Mouse (Mus musculus): ENCODE measurements at regions not wholly inside any gene's neighbourhood (a gene's known extent, or its start where the extent isn't known, plus 50 kb on each side); places are given as distances from the start of the nearest gene placed in this dataset.

- Histone ChIP-seq H3K4me1 (ENCODE audit: control insufficient read depth, insufficient read depth, low read length) (no peaks in the 10 kb centered on the region), H3K27ac (ENCODE audit: insufficient read depth, low read depth, low read length) (no peak overlapping the region), H3K4me3 (ENCODE audit: insufficient read depth, low read depth, low read length) (no peak overlapping the region)
- TF ChIP-seq CTCF (IDR thresholded peaks at IDR 0.05; ENCODE audit: insufficient read depth, low read depth, low read length) = no peak
- no peak for TF ChIP-seq POLR2A (IDR thresholded peaks at IDR 0.05; ENCODE audit: insufficient read depth, low read depth, low read length)
Observed at GRCm38 (mm10) chr11:111202780-111203179, 136.8 kb downstream of the Kcnj2 start.

GRCm38 (mm10) chr11:111210565-111210964, 144.6 kb downstream of the Kcnj2 start:
- Histone ChIP-seq H3K4me3 (ENCODE audit: insufficient read depth, low read depth, low read length) (no peak overlapping the region), H3K4me1 (ENCODE audit: control insufficient read depth, insufficient read depth, low read length) (peaks cover 7% of the 10 kb centered on the region), H3K27ac (ENCODE audit: insufficient read depth, low read depth, low read length) (no peak overlapping the region)
- TF ChIP-seq POLR2A (IDR thresholded peaks at IDR 0.05; ENCODE audit: insufficient read depth, low read depth, low read length) = no peak
- TF ChIP-seq CTCF (IDR thresholded peaks at IDR 0.05; ENCODE audit: insufficient read depth, low read depth, low read length) = no peak

GRCm38 (mm10) chr11:111212038-111212701, 146.2 kb downstream of the Kcnj2 start:
- H3K4me3 ChIP-seq (ENCODE audit: insufficient read depth, low read depth, low read length) = no peak overlapping the region
- H3K4me1 ChIP-seq (ENCODE audit: control insufficient read depth, insufficient read depth, low read length) = peaks cover 7% of the 10 kb centered on the region
- no peak for TF ChIP-seq CTCF (IDR thresholded peaks at IDR 0.05; ENCODE audit: insufficient read depth, low read depth, low read length)
- no peak for TF ChIP-seq POLR2A (IDR thresholded peaks at IDR 0.05; ENCODE audit: insufficient read depth, low read depth, low read length)
- no peak overlapping the region for H3K27ac ChIP-seq (ENCODE audit: insufficient read depth, low read depth, low read length)
- 38% methylated on average over 5 of the region's 5 CpGs for WGBS

- TF ChIP-seq CTCF (IDR thresholded peaks at IDR 0.05; ENCODE audit: insufficient read depth, low read depth, low read length) (no peak), POLR2A (IDR thresholded peaks at IDR 0.05; ENCODE audit: insufficient read depth, low read depth, low read length) (no peak)
- WGBS = 44% methylated on average over 5 of the region's 5 CpGs
- H3K4me1 ChIP-seq (ENCODE audit: control insufficient read depth, insufficient read depth, low read length) = peaks cover 7% of the 10 kb centered on the region
- no peak overlapping the region for H3K4me3 ChIP-seq (ENCODE audit: insufficient read depth, low read depth, low read length)
- H3K27ac ChIP-seq (ENCODE audit: insufficient read depth, low read depth, low read length) = no peak overlapping the region
Observed at GRCm38 (mm10) chr11:111212702-111213328, 146.9 kb downstream of the Kcnj2 start.

- H3K4me3 ChIP-seq (ENCODE audit: insufficient read depth, low read depth, low read length) = no peak overlapping the region
- peaks cover 7% of the 10 kb centered on the region for H3K4me1 ChIP-seq (ENCODE audit: control insufficient read depth, insufficient read depth, low read length)
- no peak overlapping the region for H3K27ac ChIP-seq (ENCODE audit: insufficient read depth, low read depth, low read length)
- 55% methylated on average over 5 of the region's 5 CpGs for WGBS
- no peak for TF ChIP-seq CTCF (IDR thresholded peaks at IDR 0.05; ENCODE audit: insufficient read depth, low read depth, low read length)
- TF ChIP-seq POLR2A (IDR thresholded peaks at IDR 0.05; ENCODE audit: insufficient read depth, low read depth, low read length) = no peak
Observed at GRCm38 (mm10) chr11:111215006-111215405, 149.0 kb downstream of the Kcnj2 start.

- Histone ChIP-seq H3K27ac (ENCODE audit: insufficient read depth, low read depth, low read length) (no peak overlapping the region), H3K4me3 (ENCODE audit: insufficient read depth, low read depth, low read length) (no peak overlapping the region), H3K4me1 (ENCODE audit: control insufficient read depth, insufficient read depth, low read length) (no peaks in the 10 kb centered on the region)
- TF ChIP-seq CTCF (IDR thresholded peaks at IDR 0.05; ENCODE audit: insufficient read depth, low read depth, low read length) = no peak
- no peak for TF ChIP-seq POLR2A (IDR thresholded peaks at IDR 0.05; ENCODE audit: insufficient read depth, low read depth, low read length)
- 85% methylated on average over 4 of the region's 4 CpGs for WGBS
Observed at GRCm38 (mm10) chr11:111223834-111224233, 157.9 kb downstream of the Kcnj2 start.

- 91% methylated on average over 1 of the region's 1 CpGs for WGBS
Observed at GRCm38 (mm10) chr11:111227305-111227704, 161.3 kb downstream of the Kcnj2 start.

GRCm38 (mm10) chr11:111236741-111237140, 170.8 kb downstream of the Kcnj2 start:
- H3K27ac ChIP-seq (ENCODE audit: insufficient read depth, low read depth, low read length) = no peak overlapping the region

More at GRCm38 (mm10) chr11:111227305-111227704, 161.3 kb downstream of the Kcnj2 start:
- TF ChIP-seq CTCF (IDR thresholded peaks at IDR 0.05; ENCODE audit: insufficient read depth, low read depth, low read length) (no peak), POLR2A (IDR thresholded peaks at IDR 0.05; ENCODE audit: insufficient read depth, low read depth, low read length) (no peak)
- Histone ChIP-seq H3K4me3 (ENCODE audit: insufficient read depth, low read depth, low read length) (no peak overlapping the region), H3K27ac (ENCODE audit: insufficient read depth, low read depth, low read length) (no peak overlapping the region), H3K4me1 (ENCODE audit: control insufficient read depth, insufficient read depth, low read length) (no peaks in the 10 kb centered on the region)

GRCm38 (mm10) chr11:111239784-111240183, 173.8 kb downstream of the Kcnj2 start:
- 86% methylated on average over 3 of the region's 3 CpGs for WGBS
- H3K4me1 ChIP-seq (ENCODE audit: control insufficient read depth, insufficient read depth, low read length) = no peaks in the 10 kb centered on the region
- no peak overlapping the region for H3K27ac ChIP-seq (ENCODE audit: insufficient read depth, low read depth, low read length)
- no peak for TF ChIP-seq CTCF (IDR thresholded peaks at IDR 0.05; ENCODE audit: insufficient read depth, low read depth, low read length)
- no peak for TF ChIP-seq POLR2A (IDR thresholded peaks at IDR 0.05; ENCODE audit: insufficient read depth, low read depth, low read length)
- H3K4me3 ChIP-seq (ENCODE audit: insufficient read depth, low read depth, low read length) = no peak overlapping the region

More at GRCm38 (mm10) chr11:111236741-111237140, 170.8 kb downstream of the Kcnj2 start:
- TF ChIP-seq CTCF (IDR thresholded peaks at IDR 0.05; ENCODE audit: insufficient read depth, low read depth, low read length) (no peak), POLR2A (IDR thresholded peaks at IDR 0.05; ENCODE audit: insufficient read depth, low read depth, low read length) (no peak)
- WGBS = 87% methylated on average over 1 of the region's 1 CpGs
- no peak overlapping the region for H3K4me3 ChIP-seq (ENCODE audit: insufficient read depth, low read depth, low read length)
- H3K4me1 ChIP-seq (ENCODE audit: control insufficient read depth, insufficient read depth, low read length) = no peaks in the 10 kb centered on the region
